8 mouse cellular contexts compared by ENCODE assay signal in genomic region chr5:118355691-118356337, GRCm38 (mm10).
DNase-seq lines count a peak whose midpoint lies in the region; ATAC-seq and TF ChIP-seq lines count a peak whose summit lies in the region.

No protein-coding gene starts in this region.

- 65% methylated on average over 11 of the region's 11 CpGs for WGBS in midbrain, postnatal 0 days
- WGBS in midbrain, embryonic 13.5 days = 75% methylated on average over 11 of the region's 11 CpGs
- WGBS in hindbrain, embryonic 15.5 days = 54% methylated on average over 11 of the region's 11 CpGs
- WGBS in neural tube, embryonic 15.5 days = 44% methylated on average over 11 of the region's 11 CpGs
- WGBS in cerebellum, adult 2 months = 48% methylated on average over 11 of the region's 11 CpGs

- H3K4me2 ChIP-seq in midbrain, postnatal 0 days (ENCODE audit: low read depth, low read length, poor library complexity, severe bottlenecking) = no peak overlapping the region
- H3K4me2 ChIP-seq in midbrain, embryonic 13.5 days (replicated peaks) = no peak overlapping the region
- H3K4me2 ChIP-seq in hindbrain, embryonic 15.5 days = no peak overlapping the region
- no peak overlapping the region for H3K4me2 ChIP-seq in neural tube, embryonic 15.5 days

- H3K36me3 ChIP-seq in midbrain, postnatal 0 days (ENCODE audit: insufficient read depth, low read length) = no peaks in the 10 kb centered on the region
- H3K36me3 ChIP-seq in midbrain, embryonic 13.5 days = no peaks in the 10 kb centered on the region
- no peaks in the 10 kb centered on the region for H3K36me3 ChIP-seq in hindbrain, embryonic 15.5 days
- no peaks in the 10 kb centered on the region for H3K36me3 ChIP-seq in neural tube, embryonic 15.5 days

- no peaks in the 10 kb centered on the region for H3K27me3 ChIP-seq in midbrain, postnatal 0 days (ENCODE audit: insufficient read depth, low read length)
- H3K27me3 ChIP-seq in midbrain, embryonic 13.5 days = no peaks in the 10 kb centered on the region
- no peaks in the 10 kb centered on the region for H3K27me3 ChIP-seq in hindbrain, embryonic 15.5 days
- no peaks in the 10 kb centered on the region for H3K27me3 ChIP-seq in neural tube, embryonic 15.5 days (replicated peaks)
- no peaks in the 10 kb centered on the region; the same call in 1 of the 2 replicates for H3K27me3 ChIP-seq in cerebellum, adult 2 months (ENCODE audit: control insufficient read depth, insufficient read depth, low read length)

- H3K4me1 ChIP-seq in midbrain, postnatal 0 days (ENCODE audit: insufficient read depth, low read length) = no peaks in the 10 kb centered on the region; the same call in 1 of the 2 replicates
- peaks cover 24% of the 10 kb centered on the region for H3K4me1 ChIP-seq in midbrain, embryonic 13.5 days (replicated peaks)
- no peaks in the 10 kb centered on the region for H3K4me1 ChIP-seq in embryonic fibroblast, embryonic 13.5 days (ENCODE audit: control insufficient read depth, insufficient read depth, low read length)
- H3K4me1 ChIP-seq in hindbrain, embryonic 15.5 days (replicated peaks) = peaks cover 17% of the 10 kb centered on the region
- H3K4me1 ChIP-seq in neural tube, embryonic 15.5 days = peaks cover 24% of the 10 kb centered on the region
- H3K4me1 ChIP-seq in cerebellum, adult 2 months (ENCODE audit: control insufficient read depth, insufficient read depth, low read length) = no peaks in the 10 kb centered on the region; the same call in 1 of the 2 replicates

- no peak overlapping the region for H3K9ac ChIP-seq in midbrain, postnatal 0 days (replicated peaks; ENCODE audit: low read length, poor library complexity, severe bottlenecking)
- no peak overlapping the region for H3K9ac ChIP-seq in midbrain, embryonic 13.5 days (replicated peaks)
- H3K9ac ChIP-seq in hindbrain, embryonic 15.5 days = no peak overlapping the region
- no peak overlapping the region for H3K9ac ChIP-seq in neural tube, embryonic 15.5 days (replicated peaks)

- no peak for ATAC-seq in midbrain, postnatal 0 days (ENCODE audit: low FRiP score)
- no peak for ATAC-seq in midbrain, embryonic 13.5 days
- ATAC-seq in hindbrain, embryonic 15.5 days (ENCODE audit: low FRiP score, low read depth) = peak; percentile 54; the same call in 1 of the 2 replicates
- ATAC-seq in neural tube, embryonic 15.5 days (ENCODE audit: low FRiP score) = peak; percentile 61
- ATAC-seq in granulocyte monocyte progenitor cell, adult 5-6 weeks (replicated peaks; ENCODE audit: poor library complexity, severe bottlenecking) = no peak

- TF ChIP-seq CTCF in midbrain, postnatal 0 days (IDR thresholded peaks at IDR 0.05) = no peak
- no peak for TF ChIP-seq CTCF in embryonic fibroblast, embryonic 13.5 days (IDR thresholded peaks at IDR 0.05; ENCODE audit: borderline replicate concordance, insufficient read depth, low read length)
- no peak for TF ChIP-seq CTCF in cerebellum, adult 2 months (IDR thresholded peaks at IDR 0.05; ENCODE audit: borderline replicate concordance, insufficient read depth, low read depth, low read length)

- 0 out of 2 replicates have a peak overlapping the region, but pooled peaks have one; percentile 3 for H3K27ac ChIP-seq in midbrain, postnatal 0 days (ENCODE audit: low read depth, low read length)
- no peak overlapping the region for H3K27ac ChIP-seq in midbrain, embryonic 13.5 days
- H3K27ac ChIP-seq in embryonic fibroblast, embryonic 13.5 days (ENCODE audit: insufficient read depth, low read length) = peak overlapping the region; percentile 29
- peak overlapping the region; percentile 26 for H3K27ac ChIP-seq in hindbrain, embryonic 15.5 days (replicated peaks)
- H3K27ac ChIP-seq in neural tube, embryonic 15.5 days (replicated peaks) = peak overlapping the region; percentile 60
- no peak overlapping the region for H3K27ac ChIP-seq in cerebellum, adult 2 months (ENCODE audit: insufficient read depth, low read length)

- no peaks in the 10 kb centered on the region for H3K9me3 ChIP-seq in midbrain, postnatal 0 days (ENCODE audit: low read length)
- H3K9me3 ChIP-seq in midbrain, embryonic 13.5 days = no peaks in the 10 kb centered on the region
- no peaks in the 10 kb centered on the region for H3K9me3 ChIP-seq in hindbrain, embryonic 15.5 days
- H3K9me3 ChIP-seq in neural tube, embryonic 15.5 days (replicated peaks) = no peaks in the 10 kb centered on the region

- no peak for TF ChIP-seq POLR2A in embryonic fibroblast, embryonic 13.5 days (IDR thresholded peaks at IDR 0.05; ENCODE audit: low read depth, low read length)
- TF ChIP-seq POLR2A in cerebellum, adult 2 months (IDR thresholded peaks at IDR 0.05; ENCODE audit: borderline replicate concordance, insufficient read depth, low read length) = no peak

- H3K4me3 ChIP-seq in midbrain, postnatal 0 days (ENCODE audit: low read depth, low read length) = no peak overlapping the region
- no peak overlapping the region for H3K4me3 ChIP-seq in midbrain, embryonic 13.5 days (replicated peaks)
- no peak overlapping the region for H3K4me3 ChIP-seq in embryonic fibroblast, embryonic 13.5 days (ENCODE audit: insufficient read depth, low read length)
- H3K4me3 ChIP-seq in hindbrain, embryonic 15.5 days = no peak overlapping the region
- no peak overlapping the region for H3K4me3 ChIP-seq in neural tube, embryonic 15.5 days (replicated peaks)
- no peak overlapping the region for H3K4me3 ChIP-seq in cerebellum, adult 2 months (replicated peaks; ENCODE audit: insufficient read depth, low read depth, low read length)

- peak; percentile 69 for DNase-seq in midbrain, postnatal 0 days (ENCODE audit: low spot score)
- no peak for DNase-seq in gastrocnemius, postnatal 4 days (ENCODE audit: low spot score in 2 of 2)
- no peak for DNase-seq in cerebellum, adult 2 months

Comparison
In these comparisons a context has a peak if more than half of its experiments do, and no peak if none do; other contexts are left out.
1. H3K27ac ChIP-seq: peak in midbrain, postnatal 0 days (single experiment), embryonic fibroblast, embryonic 13.5 days (single experiment), hindbrain, embryonic 15.5 days (single experiment) and neural tube, embryonic 15.5 days (single experiment); none in midbrain, embryonic 13.5 days (single experiment) and cerebellum, adult 2 months (single experiment).
2. ATAC-seq: peak in hindbrain, embryonic 15.5 days (single experiment) and neural tube, embryonic 15.5 days (single experiment); none in midbrain, postnatal 0 days (single experiment), midbrain, embryonic 13.5 days (single experiment) and granulocyte monocyte progenitor cell, adult 5-6 weeks (single experiment).